Mouse (Mus musculus): ENCODE results near the gene Trim27.

Trim27 gene

GRCm38 (mm10) chr13:21221656-21222462, 42.6 kb downstream of the Trim27 start:
- no peak for DNase-seq (ENCODE audit: low spot score)

- peak; percentile 83 for DNase-seq (ENCODE audit: low spot score)
Measured at GRCm38 (mm10) chr13:21222463-21223022, 43.3 kb downstream of the Trim27 start.

- DNase-seq (ENCODE audit: low spot score) = no peak
Measured at GRCm38 (mm10) chr13:21223242-21223655, 44.0 kb downstream of the Trim27 start.

GRCm38 (mm10) chr13:21224376-21224775, 45.1 kb downstream of the Trim27 start:
- no peak for DNase-seq (ENCODE audit: low spot score)

GRCm38 (mm10) chr13:21225206-21225605, 46.0 kb downstream of the Trim27 start:
- DNase-seq (ENCODE audit: low spot score) = no peak

GRCm38 (mm10) chr13:21226031-21226430, 46.8 kb downstream of the Trim27 start:
- DNase-seq (ENCODE audit: low spot score) = no peak

- DNase-seq (ENCODE audit: low spot score) = peak; percentile 70
Measured at GRCm38 (mm10) chr13:21233732-21234705, 54.8 kb downstream of the Trim27 start.

- no peak for DNase-seq (ENCODE audit: low spot score)
Measured at GRCm38 (mm10) chr13:21236714-21237113, 57.5 kb downstream of the Trim27 start.

GRCm38 (mm10) chr13:21237161-21237560, 57.9 kb downstream of the Trim27 start:
- DNase-seq (ENCODE audit: low spot score) = no peak

- no peak for DNase-seq (ENCODE audit: low spot score)
Measured at GRCm38 (mm10) chr13:21240788-21241187, 61.5 kb downstream of the Trim27 start.

- DNase-seq (ENCODE audit: low spot score) = no peak
Measured at GRCm38 (mm10) chr13:21242408-21243125, 63.3 kb downstream of the Trim27 start.

GRCm38 (mm10) chr13:21243196-21243595, 64.0 kb downstream of the Trim27 start:
- no peak for DNase-seq (ENCODE audit: low spot score)

- no peak for DNase-seq (ENCODE audit: low spot score)
Measured at GRCm38 (mm10) chr13:21244089-21244488, 64.8 kb downstream of the Trim27 start.
